8 mouse cellular contexts compared by ENCODE assay signal in genomic region chr19:5802011-5802786, GRCm38 (mm10). TPM values are rescaled to one million over a fixed set of nuclear protein-coding genes. Genes with fewer than 3 reads are reported as not detected.
DNase-seq lines count a peak whose midpoint lies in the region; ATAC-seq and TF ChIP-seq lines count a peak whose summit lies in the region.

No protein-coding gene starts in this region.

- peak overlapping the region; percentile 91 for H3K4me2 ChIP-seq in lung, embryonic 16.5 days (ENCODE audit: low read depth, low read length)

- H3K27me3 ChIP-seq in hindbrain, embryonic 10.5 days (ENCODE audit: insufficient read depth, poor library complexity, severe bottlenecking), result no peaks in the 10 kb centered on the region
- no peaks in the 10 kb centered on the region for H3K27me3 ChIP-seq in lung, embryonic 16.5 days (ENCODE audit: control insufficient read depth, insufficient read depth, low read depth, low read length)
- H3K27me3 ChIP-seq in thymus, adult 2 months (ENCODE audit: control insufficient read depth, insufficient read depth, low read length), result no peaks in the 10 kb centered on the region

- no peak for TF ChIP-seq CTCF in thymus, adult 2 months (IDR thresholded peaks at IDR 0.05; ENCODE audit: borderline replicate concordance, control insufficient read depth, extremely low read depth, insufficient read depth, low read length, poor library complexity)

- peak; percentile 14 for ATAC-seq in frontal cortex, adult (ENCODE audit: low TSS enrichment)
- peak; percentile 44; the same call in 1 of the 2 replicates for ATAC-seq in lung, embryonic 16.5 days (ENCODE audit: low read depth)

- under 1% methylated on average over 25 of the region's 25 CpGs for WGBS in hindbrain, embryonic 10.5 days
- under 1% methylated on average over 25 of the region's 25 CpGs for WGBS in lung, embryonic 16.5 days
- whole genome bisulfite sequencing in thymus, adult 2 months, result under 1% methylated on average over 25 of the region's 25 CpGs

- TF ChIP-seq POLR2A in thymus, adult 2 months (IDR thresholded peaks at IDR 0.05; ENCODE audit: control insufficient read depth, extremely low read depth, insufficient read depth, low read length, poor library complexity), result peak; percentile 100

- peak overlapping the region; percentile 91 for H3K4me3 ChIP-seq in hindbrain, embryonic 10.5 days
- H3K4me3 ChIP-seq in lung, embryonic 16.5 days (ENCODE audit: low read length), result peak overlapping the region; percentile 74
- peak overlapping the region; percentile 64 for H3K4me3 ChIP-seq in thymus, adult 2 months (ENCODE audit: control insufficient read depth, insufficient read depth, low read length)

- H3K9ac ChIP-seq in lung, embryonic 16.5 days (ENCODE audit: low read length), result peak overlapping the region; percentile 94

- DNase-seq in MN1 (ENCODE audit: low spot score), result peak; percentile 93
- peak; percentile 98 for DNase-seq in cerebellum, adult 9-10 months
- peak; percentile 94 for DNase-seq in hindbrain, embryonic 10.5 days (ENCODE audit: low spot score)
- peak; percentile 92 for DNase-seq in layer of hippocampus, adult 9-11 months
- DNase-seq in ovary, adult 18-20 months (ENCODE audit: low spot score), result peak; percentile 86
- peak; percentile 95 for DNase-seq in thymus, adult 2 months

- peaks cover 37% of the 10 kb centered on the region for H3K36me3 ChIP-seq in hindbrain, embryonic 10.5 days
- peaks cover 12% of the 10 kb centered on the region for H3K36me3 ChIP-seq in lung, embryonic 16.5 days (ENCODE audit: control insufficient read depth, insufficient read depth, low read length)
- H3K36me3 ChIP-seq in thymus, adult 2 months (ENCODE audit: control insufficient read depth, insufficient read depth, low read length), result peaks cover 18% of the 10 kb centered on the region

- H3K27ac ChIP-seq in hindbrain, embryonic 10.5 days, result peak overlapping the region; percentile 100
- H3K27ac ChIP-seq in lung, embryonic 16.5 days (ENCODE audit: low read length), result peak overlapping the region; percentile 100
- peak overlapping the region; percentile 98 for H3K27ac ChIP-seq in thymus, adult 2 months (ENCODE audit: control insufficient read depth, insufficient read depth, low read length)

- H3K4me1 ChIP-seq in hindbrain, embryonic 10.5 days (replicated peaks), result peaks cover 54% of the 10 kb centered on the region
- H3K4me1 ChIP-seq in lung, embryonic 16.5 days (replicated peaks; ENCODE audit: control insufficient read depth, insufficient read depth, low read length), result peaks cover 41% of the 10 kb centered on the region
- peaks cover 25% of the 10 kb centered on the region for H3K4me1 ChIP-seq in thymus, adult 2 months (replicated peaks; ENCODE audit: control insufficient read depth, insufficient read depth, low read length)

- H3K9me3 ChIP-seq in hindbrain, embryonic 10.5 days, result no peaks in the 10 kb centered on the region
- no peaks in the 10 kb centered on the region for H3K9me3 ChIP-seq in lung, embryonic 16.5 days (ENCODE audit: control insufficient read depth, low read length)

RNA-seq across cellular contexts. Expression of gene Scyl1, which starts 31.0 kb away (rescaled TPM):
- 68.2 and 69.5 TPM in 2 replicates for polyA plus RNA-seq in hindbrain, embryonic 10.5 days (2016; fragmentation: Nextera tagmentation; extraction: Ambion mirVana)
- 76.3 and 83.2 TPM in 2 replicates for polyA plus RNA-seq in lung, embryonic 16.5 days (2015; fragmentation: Nextera tagmentation; extraction: Ambion mirVana)
- 107 and 113 TPM in 2 replicates for polyA plus RNA-seq in thymus, adult 2 months (2012; rRNA removed)

Comparison
In these comparisons a context has a peak if more than half of its experiments do, and no peak if none do; other contexts are left out.
1. Peak in every context shown above with its lines: DNase-seq, ATAC-seq, H3K4me3 ChIP-seq and H3K27ac ChIP-seq.